Mouse (Mus musculus): ENCODE measurements around the gene Trim2. TPM values are rescaled to one million over a fixed set of nuclear protein-coding genes. Genes with fewer than 3 reads are reported as not detected.

Trim2 gene
- total and polyA plus RNA-seq, 3 experiments, result 2.4 to 3.3 (median 2.5) TPM

GRCm38 (mm10) chr3:84271058-84271457 is 35.6 kb downstream of the Trim2 start:
- peaks cover 2% of the 10 kb centered on the region for H3K27me3 ChIP-seq (replicated peaks)
- no peak for DNase-seq (ENCODE audit: extremely low read depth)
- in situ Hi-C loops (cut with MboI; ENCODE audit: low pct_ligation_motif_present, low pct_unique_long_range_greater_than_20kb, low sequenced_read_pairs) (no loop called here), dilution Hi-C loops (cut with MboI; ENCODE audit: extremely low pct_ligation_motif_present, extremely low pct_unique_long_range_greater_than_20kb, low sequenced_read_pairs) (no loop called here)
- H3K4me3 ChIP-seq (replicated peaks in 1 of 3; ENCODE audit: low read depth in 2 of 3, low read length in 2 of 3, poor library complexity in 1 of 3), result no peak overlapping the region
- H3K79me2 ChIP-seq (replicated peaks; ENCODE audit: control insufficient read depth, extremely low read depth, insufficient read depth, poor library complexity, severe bottlenecking), result no peaks in the 10 kb centered on the region
- no peaks in the 10 kb centered on the region for H3K9me3 ChIP-seq (replicated peaks; ENCODE audit: low read length)
- H3K4me1 ChIP-seq (ENCODE audit: control insufficient read depth in 1 of 2, insufficient read depth in 2 of 2), result no peaks in the 10 kb centered on the region
- H3K4me2 ChIP-seq (ENCODE audit: insufficient read depth, low read depth, poor library complexity, severe bottlenecking), result no peak overlapping the region
- no peak overlapping the region for H3K27ac ChIP-seq (ENCODE audit: insufficient read depth, low read depth)
- TF ChIP-seq UBTF (IDR thresholded peaks at IDR 0.05; ENCODE audit: low read depth, low read length) (no peak), JUN (IDR thresholded peaks at IDR 0.05; ENCODE audit: insufficient read depth, low read depth, low read length) (no peak), RCOR1 (conservative IDR thresholded peaks at IDR 0.05; ENCODE audit: low read depth, low read length) (no peak), POLR2AphosphoS2 (IDR thresholded peaks at IDR 0.05; ENCODE audit: low read depth, low read length) (no peak), TCF12 (IDR thresholded peaks at IDR 0.05; ENCODE audit: low read depth, low read length) (no peak), GABPA (IDR thresholded peaks at IDR 0.05; ENCODE audit: insufficient replicate concordance, low read depth, low read length) (no peak), NRF1 (IDR thresholded peaks at IDR 0.05; ENCODE audit: low read depth, low read length) (no peak), E2F4 (IDR thresholded peaks at IDR 0.05; ENCODE audit: insufficient replicate concordance, low read depth, low read length) (no peak), KAT2A (IDR thresholded peaks at IDR 0.05; ENCODE audit: insufficient replicate concordance, low read length) (no peak), ZKSCAN1 (IDR thresholded peaks at IDR 0.05; ENCODE audit: borderline replicate concordance, low read depth, low read length) (no peak), NELFE (IDR thresholded peaks at IDR 0.05; ENCODE audit: low read depth, low read length) (no peak), ELF1 (IDR thresholded peaks at IDR 0.05; ENCODE audit: low read depth, low read length) (no peak), ETS1 (conservative IDR thresholded peaks at IDR 0.05; ENCODE audit: low read depth, low read length) (no peak), MYC (IDR thresholded peaks at IDR 0.05; ENCODE audit: low read depth, low read length) (no peak), TBP (conservative IDR thresholded peaks at IDR 0.05; ENCODE audit: low read depth, low read length) (no peak), POLR2A (IDR thresholded peaks at IDR 0.05; ENCODE audit: low read depth, low read length) (no peak), SIN3A (IDR thresholded peaks at IDR 0.05; ENCODE audit: low read length) (no peak), MXI1 (IDR thresholded peaks at IDR 0.05; ENCODE audit: low read depth, low read length) (no peak), IRF4 (IDR thresholded peaks at IDR 0.05; ENCODE audit: low read depth, low read length) (no peak), CTCF (conservative IDR thresholded peaks at IDR 0.05 in 1 of 2, IDR thresholded peaks at IDR 0.05 in 1 of 2; ENCODE audit: low read depth in 2 of 2, low read length in 2 of 2) (no peak)
- no peak overlapping the region for H3K9ac ChIP-seq (ENCODE audit: insufficient read depth, low read depth)
- H3K36me3 ChIP-seq (replicated peaks in 1 of 2; ENCODE audit: control insufficient read depth in 1 of 2, insufficient read depth in 1 of 2, low read length in 1 of 2), result no peaks in the 10 kb centered on the region

GRCm38 (mm10) chr3:84270624-84270995 is 36.1 kb downstream of the Trim2 start:
- dilution Hi-C loops (cut with MboI; ENCODE audit: extremely low pct_ligation_motif_present, extremely low pct_unique_long_range_greater_than_20kb, low sequenced_read_pairs), result no loop called here
- Histone ChIP-seq H3K9ac (ENCODE audit: insufficient read depth, low read depth) (no peak overlapping the region), H3K9me3 (replicated peaks; ENCODE audit: low read length) (no peaks in the 10 kb centered on the region), H3K79me2 (replicated peaks; ENCODE audit: control insufficient read depth, extremely low read depth, insufficient read depth, poor library complexity, severe bottlenecking) (no peaks in the 10 kb centered on the region), H3K4me2 (ENCODE audit: insufficient read depth, low read depth, poor library complexity, severe bottlenecking) (no peak overlapping the region), H3K4me1 (ENCODE audit: control insufficient read depth in 1 of 2, insufficient read depth in 2 of 2) (no peaks in the 10 kb centered on the region), H3K4me3 (replicated peaks in 1 of 3; ENCODE audit: low read depth in 2 of 3, low read length in 2 of 3, poor library complexity in 1 of 3) (no peak overlapping the region), H3K27ac (ENCODE audit: insufficient read depth, low read depth) (no peak overlapping the region), H3K27me3 (replicated peaks) (peaks cover 2% of the 10 kb centered on the region), H3K36me3 (replicated peaks in 1 of 2; ENCODE audit: control insufficient read depth in 1 of 2, insufficient read depth in 1 of 2, low read length in 1 of 2) (no peaks in the 10 kb centered on the region)
- in situ Hi-C loops (cut with MboI; ENCODE audit: low pct_ligation_motif_present, low pct_unique_long_range_greater_than_20kb, low sequenced_read_pairs), result no loop called here
- TF ChIP-seq ZNF384 (IDR thresholded peaks at IDR 0.05; ENCODE audit: low read depth, low read length) (no peak), ZMIZ1 (IDR thresholded peaks at IDR 0.05; ENCODE audit: low read depth, low read length) (no peak), MAX (IDR thresholded peaks at IDR 0.05; ENCODE audit: low read length) (no peak), ELF1 (IDR thresholded peaks at IDR 0.05; ENCODE audit: low read depth, low read length) (no peak), RAD21 (IDR thresholded peaks at IDR 0.05; ENCODE audit: low read depth, low read length) (no peak), MEF2A (IDR thresholded peaks at IDR 0.05; ENCODE audit: borderline replicate concordance, low read depth, low read length) (no peak), TCF12 (IDR thresholded peaks at IDR 0.05; ENCODE audit: low read depth, low read length) (no peak), JUND (conservative IDR thresholded peaks at IDR 0.05; ENCODE audit: low read depth, low read length) (no peak), EP300 (IDR thresholded peaks at IDR 0.05; ENCODE audit: low read length) (no peak), JUN (IDR thresholded peaks at IDR 0.05; ENCODE audit: insufficient read depth, low read depth, low read length) (no peak), CHD1 (IDR thresholded peaks at IDR 0.05; ENCODE audit: low read depth, low read length) (no peak), NELFE (IDR thresholded peaks at IDR 0.05; ENCODE audit: low read depth, low read length) (no peak), USF2 (conservative IDR thresholded peaks at IDR 0.05; ENCODE audit: low read depth, low read length) (no peak)
- DNase-seq (ENCODE audit: extremely low read depth), result no peak

Data from CH12.LX (cell line).